Mouse (Mus musculus) embryonic facial prominence, embryonic 11.5 days (tissue): Measurements from ENCODE around the gene Eepd1. TPM values are rescaled to one million over a fixed set of nuclear protein-coding genes. Genes with fewer than 3 reads are reported as not detected.

Experiments used
- ATAC-seq: fragments of 200-750 bp; cut with Nextera tagmentation; replicated peaks from 2 replicates; pipeline ENCODE4 v1.8.0; 2017; ENCODE audit warnings: low read depth; ENCODE audit not compliant: insufficient number of reproducible peaks, low FRiP score, low TSS enrichment
- DNase-seq: peaks from one replicate; pipeline ENCODE4 v3.0.0-alpha.2; 2015; ENCODE audit warnings: low spot score
- H3K27ac ChIP-seq: fragments of 300-500 bp; sonication (generic); replicated peaks from 2 replicates; pipeline ENCODE4 v1.5.1; 2014; ENCODE audit warnings: mild to moderate bottlenecking, low read depth, low read length, control low read depth
- H3K27me3 ChIP-seq: fragments of 300-500 bp; sonication (generic); 2 replicates; pipeline ENCODE4 v1.6.1; 2014; ENCODE audit warnings: mild to moderate bottlenecking, low read length, moderate library complexity, mixed read lengths; ENCODE audit not compliant: control insufficient read depth, insufficient read depth
- H3K36me3 ChIP-seq: fragments of 300-500 bp; sonication (generic); replicated peaks from 2 replicates; pipeline ENCODE4 v1.6.1; 2014; ENCODE audit warnings: low read depth, mild to moderate bottlenecking, low read length, moderate library complexity, mixed read lengths; ENCODE audit not compliant: control insufficient read depth, insufficient read depth
- H3K4me1 ChIP-seq: fragments of 300-500 bp; sonication (generic); 2 replicates; pipeline ENCODE4 v1.6.1; 2014; ENCODE audit warnings: low read length, mixed read lengths; ENCODE audit not compliant: control insufficient read depth, insufficient read depth
- H3K4me2 ChIP-seq: fragments of 300-500 bp; sonication (generic); 2 replicates; pipeline ENCODE4 v1.6.1; 2014; ENCODE audit warnings: low read depth, mild to moderate bottlenecking, control low read depth, low read length, moderate library complexity
- H3K4me3 ChIP-seq: fragments of 300-500 bp; sonication (generic); 2 replicates; pipeline ENCODE4 v1.5.1; 2014; ENCODE audit warnings: low read depth, low read length, control low read depth
- H3K9ac ChIP-seq: fragments of 300-500 bp; sonication (generic); replicated peaks from 2 replicates; pipeline ENCODE4 v1.6.1; 2014; ENCODE audit warnings: mild to moderate bottlenecking, control low read depth, low read length
- H3K9me3 ChIP-seq: fragments of 300-500 bp; sonication (generic); replicated peaks from 2 replicates; pipeline ENCODE4 v1.6.1; 2016; ENCODE audit warnings: mild to moderate bottlenecking, low read length, inconsistent platforms, mixed read lengths; ENCODE audit not compliant: control insufficient read depth
- WGBS: fragments of 180-500 bp; shearing (Covaris S2); extraction: QIAGEN DNeasy Blood & Tissue Kit; methylation state at CpG from one replicate; pipeline ENCODE4 v1.1.7; 2014; 5-methylcytosine and 5-hydroxymethylcytosine counted together
- polyA plus RNA-seq: library from polyadenylated mRNA; unstranded; fragments of >200 nt; fragmentation: Nextera tagmentation; extraction: Ambion mirVana; gene quantifications from 2 replicates; pipeline ENCODE4 v1.2.1, GENCODE M21; 2014

The Eepd1 gene
- polyA plus RNA-seq, 1 experiment from 2014 or later = 16.1 TPM

DNA sequence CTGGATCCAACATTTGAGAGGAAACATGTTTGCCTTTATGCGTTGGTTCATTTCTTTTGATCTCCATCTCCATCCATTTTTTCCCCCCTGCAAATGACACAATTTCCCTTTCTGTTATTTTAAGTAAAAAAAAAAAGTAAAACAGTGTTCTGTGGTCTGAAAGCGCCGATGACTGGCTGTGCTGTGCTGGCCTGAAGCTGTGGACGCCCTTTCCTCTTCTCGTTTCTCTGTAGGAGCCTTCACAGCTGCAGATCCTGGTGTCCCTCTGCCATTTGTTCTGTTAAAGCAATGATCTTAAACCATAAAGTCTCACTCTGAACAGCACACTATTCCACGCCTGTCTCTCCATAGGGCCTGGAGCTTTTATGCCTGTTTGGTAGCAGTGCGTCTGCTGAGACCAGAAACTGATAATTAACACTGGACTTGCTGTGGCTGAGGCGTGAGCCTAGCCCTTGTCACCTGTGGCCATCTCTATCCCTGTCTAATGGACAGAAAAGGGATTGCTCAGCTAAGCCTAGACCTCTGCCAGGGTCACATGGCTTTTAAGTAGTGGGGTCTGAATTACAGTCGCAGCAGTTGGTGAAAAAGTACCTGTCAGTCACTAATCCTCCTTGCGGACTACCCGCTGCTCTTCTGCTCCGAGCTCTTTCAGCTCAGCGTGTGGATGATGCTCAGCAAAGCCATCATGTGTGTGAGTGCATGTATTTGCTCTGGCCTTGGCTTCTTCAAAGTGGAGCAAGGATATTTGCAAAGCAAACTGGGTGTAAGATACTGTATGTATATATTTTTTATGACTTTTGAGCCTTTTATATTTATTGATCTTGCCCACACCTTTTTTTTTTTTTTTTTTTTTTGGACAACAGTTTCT, 9.2 kb downstream of the Eepd1 start:
- Histone ChIP-seq H3K4me2 (no peak overlapping the region), H3K36me3 (no peaks in the 10 kb centered on the region), H3K9me3 (no peaks in the 10 kb centered on the region), H3K4me3 (no peak overlapping the region), H3K27ac (no peak overlapping the region), H3K4me1 (no peaks in the 10 kb centered on the region), H3K27me3 (no peaks in the 10 kb centered on the region), H3K9ac (no peak overlapping the region)
- DNase-seq (no peak), ATAC-seq (0 out of 2 replicates have a peak, but pooled peaks have one; percentile 15)
- 55% methylated on average over 13 of the region's 13 CpGs for WGBS

- DNase-seq (no peak), ATAC-seq (no peak)
- no peak overlapping the region for H3K4me3 ChIP-seq
- no peak overlapping the region for H3K27ac ChIP-seq
- H3K4me1 ChIP-seq = no peaks in the 10 kb centered on the region
- no peaks in the 10 kb centered on the region for H3K9me3 ChIP-seq
- 96% methylated on average over 5 of the region's 5 CpGs for WGBS
- no peaks in the 10 kb centered on the region for H3K27me3 ChIP-seq
- no peak overlapping the region for H3K9ac ChIP-seq
- H3K4me2 ChIP-seq = no peak overlapping the region
- H3K36me3 ChIP-seq = no peaks in the 10 kb centered on the region
Observed at GRCm38 (mm10) chr9:25493918-25494317, 12.6 kb downstream of the Eepd1 start.

DNA sequence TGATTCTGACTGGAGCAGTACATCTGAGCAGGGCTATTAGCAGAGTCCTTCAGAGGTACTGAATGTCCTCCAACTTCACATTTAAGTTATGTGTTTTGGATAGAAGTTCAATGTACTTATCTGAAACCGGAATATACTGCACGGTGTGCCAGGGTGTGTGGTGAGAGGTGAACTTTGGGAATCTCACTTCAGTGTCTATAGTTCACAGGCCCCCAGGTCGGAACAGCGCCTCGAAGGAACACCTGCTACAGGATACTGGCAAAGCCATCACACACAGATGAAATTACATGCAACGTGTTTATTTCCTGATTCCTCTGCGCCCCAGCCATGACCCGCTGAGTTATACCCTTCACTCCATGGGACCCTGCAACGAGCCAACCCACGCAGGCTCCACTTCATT, 14.3 kb downstream of the Eepd1 start:
- Histone ChIP-seq H3K4me1 (no peaks in the 10 kb centered on the region), H3K9ac (no peak overlapping the region), H3K27me3 (no peaks in the 10 kb centered on the region), H3K27ac (no peak overlapping the region), H3K4me2 (no peak overlapping the region), H3K9me3 (no peaks in the 10 kb centered on the region), H3K36me3 (no peaks in the 10 kb centered on the region), H3K4me3 (no peak overlapping the region)
- DNase-seq (no peak), ATAC-seq (no peak)
- WGBS = 90% methylated on average over 10 of the region's 10 CpGs

DNA sequence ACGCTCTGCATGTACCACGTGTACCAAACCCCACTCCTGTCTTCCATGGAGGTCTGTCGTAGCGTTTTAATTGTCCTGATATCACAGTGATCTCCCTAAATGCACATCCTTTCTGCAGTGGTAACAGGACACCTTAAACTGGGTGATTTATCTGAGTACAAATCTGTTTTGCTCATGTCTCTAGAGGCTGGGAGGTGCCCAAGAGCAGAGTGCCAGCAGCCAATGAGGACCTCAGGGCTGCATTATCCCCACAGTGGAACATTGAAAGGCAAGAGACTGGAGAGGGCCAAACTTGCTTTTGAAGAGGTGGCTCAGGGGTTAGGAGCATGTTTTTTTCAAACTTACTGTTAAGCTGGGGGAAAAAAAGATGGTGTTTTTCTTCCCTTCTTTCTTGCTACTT, 14.8 kb downstream of the Eepd1 start:
- Histone ChIP-seq H3K4me1 (no peaks in the 10 kb centered on the region), H3K27ac (no peak overlapping the region), H3K4me2 (no peak overlapping the region), H3K9ac (no peak overlapping the region), H3K9me3 (no peaks in the 10 kb centered on the region), H3K36me3 (no peaks in the 10 kb centered on the region), H3K4me3 (no peak overlapping the region), H3K27me3 (no peaks in the 10 kb centered on the region)
- no peak for ATAC-seq
- 81% methylated on average over 4 of the region's 4 CpGs for WGBS
- DNase-seq = no peak

DNA sequence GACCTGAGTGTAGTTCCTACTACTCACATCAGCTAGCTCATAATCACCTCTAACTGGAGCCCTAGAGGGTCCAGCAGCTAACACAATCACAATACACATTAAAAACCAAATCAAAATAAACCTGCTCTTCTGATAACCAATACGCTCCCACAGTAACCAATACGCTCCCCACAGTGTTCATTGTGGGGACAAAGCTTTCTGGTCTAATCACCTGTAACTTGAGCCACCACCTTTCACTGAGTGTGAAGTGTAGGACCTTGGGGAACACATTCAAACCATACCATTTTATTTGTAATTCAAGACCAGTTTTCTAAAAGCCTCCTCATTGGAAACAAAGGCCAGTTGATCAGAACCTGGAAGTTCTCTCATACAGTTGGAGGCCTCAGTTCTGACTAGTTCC, 15.4 kb downstream of the Eepd1 start:
- no peaks in the 10 kb centered on the region for H3K36me3 ChIP-seq
- H3K27me3 ChIP-seq = no peaks in the 10 kb centered on the region
- H3K9me3 ChIP-seq = no peaks in the 10 kb centered on the region
- H3K4me2 ChIP-seq = no peak overlapping the region
- ATAC-seq = no peak
- no peak overlapping the region for H3K9ac ChIP-seq
- no peak for DNase-seq
- no peak overlapping the region for H3K27ac ChIP-seq
- no peak overlapping the region for H3K4me3 ChIP-seq
- no peaks in the 10 kb centered on the region for H3K4me1 ChIP-seq
- WGBS = 73% methylated on average over 2 of the region's 2 CpGs

DNA sequence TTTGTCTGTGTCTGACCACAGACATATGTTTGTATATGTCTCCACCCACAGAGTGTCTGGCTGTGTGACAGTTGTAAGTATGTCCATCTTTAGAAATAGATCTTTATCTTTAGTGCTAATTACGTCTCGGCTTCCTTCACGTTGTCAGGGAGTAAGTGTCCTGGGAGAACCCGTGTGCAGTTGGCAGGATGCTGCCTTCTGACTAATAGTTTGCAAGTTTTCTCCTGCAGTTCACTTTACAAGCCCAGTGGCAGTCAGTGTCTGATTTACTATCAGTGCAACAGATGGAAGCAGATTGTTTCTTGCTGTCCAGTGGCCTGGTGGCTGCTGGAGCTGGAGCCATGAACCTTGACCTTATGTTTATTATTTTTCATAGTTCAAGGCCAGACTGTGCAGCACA, 17.4 kb downstream of the Eepd1 start:
- no peak overlapping the region for H3K9ac ChIP-seq
- H3K4me2 ChIP-seq = no peak overlapping the region
- H3K4me3 ChIP-seq = no peak overlapping the region
- H3K36me3 ChIP-seq = no peaks in the 10 kb centered on the region
- H3K4me1 ChIP-seq = no peaks in the 10 kb centered on the region
- DNase-seq = no peak
- H3K9me3 ChIP-seq = no peaks in the 10 kb centered on the region
- H3K27me3 ChIP-seq = no peaks in the 10 kb centered on the region
- 40% methylated on average over 4 of the region's 4 CpGs for WGBS
- no peak overlapping the region for H3K27ac ChIP-seq
- no peak for ATAC-seq

DNA sequence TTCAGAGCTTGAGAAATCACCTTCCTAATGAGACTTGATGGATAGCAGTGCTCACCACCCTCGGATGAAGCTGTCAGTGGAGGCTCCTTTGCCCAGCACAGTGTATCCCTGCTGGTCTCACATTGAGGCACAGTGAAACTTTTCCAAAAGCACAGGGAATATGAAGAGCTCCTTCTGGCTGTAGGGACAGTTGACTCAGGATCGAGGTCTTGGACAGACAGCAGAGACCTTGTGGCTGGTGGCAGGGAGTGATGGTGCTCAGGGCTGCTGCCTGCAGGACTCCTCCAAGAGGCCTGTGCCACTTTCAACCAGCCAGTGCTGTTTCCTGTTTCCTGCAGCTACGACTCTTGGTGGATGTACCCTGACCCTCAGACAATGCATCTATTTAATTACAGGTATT, 18.0 kb downstream of the Eepd1 start:
- ATAC-seq (no peak), DNase-seq (no peak)
- no peaks in the 10 kb centered on the region for H3K27me3 ChIP-seq
- H3K4me2 ChIP-seq = no peak overlapping the region
- H3K9ac ChIP-seq = no peak overlapping the region
- H3K4me1 ChIP-seq = no peaks in the 10 kb centered on the region
- H3K9me3 ChIP-seq = no peaks in the 10 kb centered on the region
- no peaks in the 10 kb centered on the region for H3K36me3 ChIP-seq
- no peak overlapping the region for H3K4me3 ChIP-seq
- H3K27ac ChIP-seq = no peak overlapping the region
- 29% methylated on average over 3 of the region's 3 CpGs for WGBS

GRCm38 (mm10) chr9:25500031-25500430, 18.7 kb downstream of the Eepd1 start:
- Histone ChIP-seq H3K9ac (no peak overlapping the region), H3K4me1 (no peaks in the 10 kb centered on the region), H3K36me3 (no peaks in the 10 kb centered on the region), H3K27ac (no peak overlapping the region), H3K4me3 (no peak overlapping the region), H3K9me3 (no peaks in the 10 kb centered on the region), H3K4me2 (no peak overlapping the region), H3K27me3 (no peaks in the 10 kb centered on the region)
- DNase-seq (no peak), ATAC-seq (no peak)
- whole genome bisulfite sequencing = 84% methylated on average over 2 of the region's 2 CpGs
